Mouse (Mus musculus): ENCODE data around the gene Adamts17. TPM values are rescaled to one million over a fixed set of nuclear protein-coding genes. Genes with fewer than 3 reads are reported as not detected.

Gene Adamts17
- total and polyA plus RNA-seq, 3 experiments, result 0.33 to 0.42 TPM; not detected in 1

GRCm38 (mm10) chr7:67037726-67038520, 198.4 kb downstream of the Adamts17 start:
- Histone ChIP-seq H3K27me3 (ENCODE audit: control insufficient read depth in 1 of 2, insufficient read depth in 2 of 2, low read length in 2 of 2) (no peaks in the 10 kb centered on the region), H3K4me3 (ENCODE audit: control insufficient read depth in 1 of 2, insufficient read depth in 1 of 2, low read depth in 2 of 2, low read length in 2 of 2) (no peak overlapping the region), H3K27ac (ENCODE audit: control insufficient read depth, low read depth, low read length) (no peak overlapping the region), H3K36me3 (ENCODE audit: control insufficient read depth in 1 of 2, insufficient read depth in 2 of 2, low read length in 2 of 2) (no peaks in the 10 kb centered on the region), H3K79me2 (ENCODE audit: control insufficient read depth, insufficient read depth, low read length, poor library complexity) (no peaks in the 10 kb centered on the region), H3K9me3 (replicated peaks; ENCODE audit: insufficient read depth, low read length) (no peaks in the 10 kb centered on the region), H3K4me1 (ENCODE audit: control insufficient read depth in 1 of 2, insufficient read depth in 2 of 2, low read length in 2 of 2) (no peaks in the 10 kb centered on the region), H3K9ac (ENCODE audit: control insufficient read depth, low read depth, low read length, poor library complexity, severe bottlenecking) (no peak overlapping the region)
- TF ChIP-seq SIN3A (IDR thresholded peaks at IDR 0.05; ENCODE audit: low read length) (no peak), RAD21 (IDR thresholded peaks at IDR 0.05; ENCODE audit: low read depth, low read length) (no peak), ZNF384 (IDR thresholded peaks at IDR 0.05; ENCODE audit: low read depth, low read length) (no peak), POLR2AphosphoS5 (IDR thresholded peaks at IDR 0.05; ENCODE audit: borderline replicate concordance, low read depth, low read length) (no peak), UBTF (IDR thresholded peaks at IDR 0.05; ENCODE audit: borderline replicate concordance, insufficient read depth, low read depth, low read length) (no peak), NRF1 (IDR thresholded peaks at IDR 0.05; ENCODE audit: insufficient read depth, low read depth, low read length, poor library complexity, severe bottlenecking) (no peak), KAT2A (conservative IDR thresholded peaks at IDR 0.05; ENCODE audit: low read depth, low read length) (no peak)
- no peak for DNase-seq (ENCODE audit: low read depth, low spot score)

GRCm38 (mm10) chr7:67039143-67039542, 199.6 kb downstream of the Adamts17 start:
- DNase-seq (ENCODE audit: low read depth, low spot score), result no peak
- Histone ChIP-seq H3K27me3 (ENCODE audit: control insufficient read depth in 1 of 2, insufficient read depth in 2 of 2, low read length in 2 of 2) (no peaks in the 10 kb centered on the region), H3K36me3 (ENCODE audit: control insufficient read depth in 1 of 2, insufficient read depth in 2 of 2, low read length in 2 of 2) (no peaks in the 10 kb centered on the region), H3K9me3 (replicated peaks; ENCODE audit: insufficient read depth, low read length) (no peaks in the 10 kb centered on the region), H3K79me2 (ENCODE audit: control insufficient read depth, insufficient read depth, low read length, poor library complexity) (no peaks in the 10 kb centered on the region), H3K4me3 (ENCODE audit: control insufficient read depth in 1 of 2, insufficient read depth in 1 of 2, low read depth in 2 of 2, low read length in 2 of 2) (no peak overlapping the region), H3K27ac (ENCODE audit: control insufficient read depth, low read depth, low read length) (no peak overlapping the region), H3K9ac (ENCODE audit: control insufficient read depth, low read depth, low read length, poor library complexity, severe bottlenecking) (no peak overlapping the region), H3K4me1 (ENCODE audit: control insufficient read depth in 1 of 2, insufficient read depth in 2 of 2, low read length in 2 of 2) (no peaks in the 10 kb centered on the region)
- TF ChIP-seq ETS1 (IDR thresholded peaks at IDR 0.05; ENCODE audit: low read depth, low read length), result no peak
- TF ChIP-seq KAT2A (conservative IDR thresholded peaks at IDR 0.05; ENCODE audit: low read depth, low read length), result no peak
- TF ChIP-seq ZKSCAN1 (IDR thresholded peaks at IDR 0.05; ENCODE audit: low read depth, low read length), result no peak
- TF ChIP-seq TBP (IDR thresholded peaks at IDR 0.05; ENCODE audit: low read depth, low read length), result no peak
- TF ChIP-seq CHD2 (IDR thresholded peaks at IDR 0.05; ENCODE audit: low read length), result no peak
- no peak for TF ChIP-seq MEF2A (IDR thresholded peaks at IDR 0.05; ENCODE audit: extremely low read depth, insufficient replicate concordance, low read depth, low read length, poor library complexity, severe bottlenecking)
- no peak for TF ChIP-seq MAX (IDR thresholded peaks at IDR 0.05; ENCODE audit: low read length)
- no peak for TF ChIP-seq POLR2A (IDR thresholded peaks at IDR 0.05; ENCODE audit: control insufficient read depth in 1 of 2, insufficient read depth in 1 of 2, low read depth in 1 of 2, low read length in 2 of 2, poor library complexity in 1 of 2)
- TF ChIP-seq JUND (IDR thresholded peaks at IDR 0.05; ENCODE audit: low read depth, low read length), result no peak
- TF ChIP-seq NRF1 (IDR thresholded peaks at IDR 0.05; ENCODE audit: insufficient read depth, low read depth, low read length, poor library complexity, severe bottlenecking), result no peak

All from MEL (cell line).